Mouse (Mus musculus): ENCODE data around the gene Tas1r1. TPM values are rescaled to one million over a fixed set of nuclear protein-coding genes. Genes with fewer than 3 reads are reported as not detected.
A peak's percentile ranks its signal among the peaks of the same experiment; 100 is the strongest.

The Tas1r1 gene
- polyA plus RNA-seq, 1 experiment from 2014 or later: 2.0 TPM

- H3K4me2 ChIP-seq (ENCODE audit: low read length): no peak overlapping the region
- WGBS: 90% methylated on average over 21 of the region's 21 CpGs
Observed at GRCm38 (mm10) chr4:152020024-152020423, 18.3 kb downstream of the Tas1r1 start.

GRCm38 (mm10) chr4:152019073-152019472, 19.3 kb downstream of the Tas1r1 start:
- no peak overlapping the region for H3K9ac ChIP-seq (ENCODE audit: low read depth, low read length)
- no peaks in the 10 kb centered on the region for H3K27me3 ChIP-seq (replicated peaks; ENCODE audit: control insufficient read depth, insufficient read depth, low read length)
- no peak overlapping the region for H3K4me3 ChIP-seq (ENCODE audit: low read length)
- H3K36me3 ChIP-seq (ENCODE audit: control insufficient read depth, insufficient read depth, low read length): peaks cover 39% of the 10 kb centered on the region
- no peaks in the 10 kb centered on the region; the same call in 1 of the 2 replicates for H3K4me1 ChIP-seq (ENCODE audit: control insufficient read depth, insufficient read depth, low read depth, low read length)
- 89% methylated on average over 6 of the region's 6 CpGs for WGBS
- no peak for ATAC-seq
- no peak overlapping the region for H3K4me2 ChIP-seq (ENCODE audit: low read length)
- H3K27ac ChIP-seq (ENCODE audit: low read depth, low read length): no peak overlapping the region
- no peaks in the 10 kb centered on the region for H3K9me3 ChIP-seq (ENCODE audit: control insufficient read depth, low read length)

More at GRCm38 (mm10) chr4:152020024-152020423, 18.3 kb downstream of the Tas1r1 start:
- H3K4me3 ChIP-seq (ENCODE audit: low read length): no peak overlapping the region
- peaks cover 6% of the 10 kb centered on the region for H3K4me1 ChIP-seq (ENCODE audit: control insufficient read depth, insufficient read depth, low read depth, low read length)
- H3K36me3 ChIP-seq (ENCODE audit: control insufficient read depth, insufficient read depth, low read length): peaks cover 38% of the 10 kb centered on the region
- no peak for ATAC-seq
- H3K9me3 ChIP-seq (ENCODE audit: control insufficient read depth, low read length): no peaks in the 10 kb centered on the region
- no peaks in the 10 kb centered on the region for H3K27me3 ChIP-seq (replicated peaks; ENCODE audit: control insufficient read depth, insufficient read depth, low read length)
- H3K9ac ChIP-seq (ENCODE audit: low read depth, low read length): no peak overlapping the region
- H3K27ac ChIP-seq (ENCODE audit: low read depth, low read length): no peak overlapping the region

- no peak overlapping the region for H3K4me2 ChIP-seq (ENCODE audit: low read length)
- H3K27me3 ChIP-seq (replicated peaks; ENCODE audit: control insufficient read depth, insufficient read depth, low read length): no peaks in the 10 kb centered on the region; the same call in none of the 2 replicates
- peaks cover 11% of the 10 kb centered on the region; the same call in 1 of the 2 replicates for H3K36me3 ChIP-seq (ENCODE audit: control insufficient read depth, insufficient read depth, low read length)
- no peak overlapping the region for H3K9ac ChIP-seq (ENCODE audit: low read depth, low read length)
- ATAC-seq: no peak
- H3K4me1 ChIP-seq (ENCODE audit: control insufficient read depth, insufficient read depth, low read depth, low read length): peaks cover 20% of the 10 kb centered on the region
- no peaks in the 10 kb centered on the region for H3K9me3 ChIP-seq (ENCODE audit: control insufficient read depth, low read length)
- WGBS: 89% methylated on average over 12 of the region's 12 CpGs
- H3K4me3 ChIP-seq (ENCODE audit: low read length): no peak overlapping the region
- H3K27ac ChIP-seq (ENCODE audit: low read depth, low read length): no peak overlapping the region
Observed at GRCm38 (mm10) chr4:152013036-152013813, 25.1 kb downstream of the Tas1r1 start.

- H3K4me2 ChIP-seq (ENCODE audit: low read length): no peak overlapping the region
- no peak for ATAC-seq
- H3K4me1 ChIP-seq (ENCODE audit: control insufficient read depth, insufficient read depth, low read depth, low read length): peaks cover 29% of the 10 kb centered on the region
- peaks cover 11% of the 10 kb centered on the region; the same call in 1 of the 2 replicates for H3K36me3 ChIP-seq (ENCODE audit: control insufficient read depth, insufficient read depth, low read length)
- H3K9ac ChIP-seq (ENCODE audit: low read depth, low read length): no peak overlapping the region
- H3K4me3 ChIP-seq (ENCODE audit: low read length): no peak overlapping the region
- H3K27ac ChIP-seq (ENCODE audit: low read depth, low read length): no peak overlapping the region
- WGBS: 95% methylated on average over 16 of the region's 16 CpGs
- H3K27me3 ChIP-seq (replicated peaks; ENCODE audit: control insufficient read depth, insufficient read depth, low read length): no peaks in the 10 kb centered on the region; the same call in none of the 2 replicates
- H3K9me3 ChIP-seq (ENCODE audit: control insufficient read depth, low read length): no peaks in the 10 kb centered on the region
Observed at GRCm38 (mm10) chr4:152012109-152012508, 26.3 kb downstream of the Tas1r1 start.

- H3K9ac ChIP-seq (ENCODE audit: low read depth, low read length): peak overlapping the region; percentile 74
- H3K4me3 ChIP-seq (ENCODE audit: low read length): peak overlapping the region; percentile 78
- peaks cover 11% of the 10 kb centered on the region; the same call in 1 of the 2 replicates for H3K36me3 ChIP-seq (ENCODE audit: control insufficient read depth, insufficient read depth, low read length)
- H3K27ac ChIP-seq (ENCODE audit: low read depth, low read length): no peak overlapping the region
- H3K4me2 ChIP-seq (ENCODE audit: low read length): peak overlapping the region; percentile 99
- H3K4me1 ChIP-seq (ENCODE audit: control insufficient read depth, insufficient read depth, low read depth, low read length): peaks cover 29% of the 10 kb centered on the region
- no peaks in the 10 kb centered on the region for H3K9me3 ChIP-seq (ENCODE audit: control insufficient read depth, low read length)
- WGBS: 81% methylated on average over 8 of the region's 8 CpGs
- peaks cover 7% of the 10 kb centered on the region for H3K27me3 ChIP-seq (replicated peaks; ENCODE audit: control insufficient read depth, insufficient read depth, low read length)
- ATAC-seq: no peak
Observed at GRCm38 (mm10) chr4:152011171-152011760, 27.1 kb downstream of the Tas1r1 start.

DNA sequence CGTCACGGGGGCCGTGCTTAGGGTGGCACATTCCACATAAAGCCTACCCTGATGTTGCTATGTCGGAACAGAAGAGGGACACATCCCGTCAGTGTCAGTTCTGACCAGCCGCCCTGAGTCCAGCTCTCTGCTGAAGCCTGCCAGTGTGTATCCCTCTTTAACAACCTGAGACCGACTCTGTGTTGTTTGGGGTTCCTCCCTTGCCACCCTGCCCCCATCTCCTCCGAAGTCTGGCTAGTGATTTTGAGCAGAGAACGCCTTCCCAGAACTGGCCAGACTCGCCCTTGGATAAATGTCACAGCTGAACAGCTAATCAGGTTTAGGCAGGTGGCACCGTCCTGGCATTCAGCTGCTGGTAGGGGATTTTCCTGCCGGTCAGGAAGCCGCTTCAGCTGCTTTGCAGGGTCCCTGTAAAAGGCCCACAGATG, 27.6 kb downstream of the Tas1r1 start:
- H3K9ac ChIP-seq (ENCODE audit: low read depth, low read length): peak overlapping the region; percentile 74
- WGBS: 10% methylated on average over 13 of the region's 13 CpGs

DNA sequence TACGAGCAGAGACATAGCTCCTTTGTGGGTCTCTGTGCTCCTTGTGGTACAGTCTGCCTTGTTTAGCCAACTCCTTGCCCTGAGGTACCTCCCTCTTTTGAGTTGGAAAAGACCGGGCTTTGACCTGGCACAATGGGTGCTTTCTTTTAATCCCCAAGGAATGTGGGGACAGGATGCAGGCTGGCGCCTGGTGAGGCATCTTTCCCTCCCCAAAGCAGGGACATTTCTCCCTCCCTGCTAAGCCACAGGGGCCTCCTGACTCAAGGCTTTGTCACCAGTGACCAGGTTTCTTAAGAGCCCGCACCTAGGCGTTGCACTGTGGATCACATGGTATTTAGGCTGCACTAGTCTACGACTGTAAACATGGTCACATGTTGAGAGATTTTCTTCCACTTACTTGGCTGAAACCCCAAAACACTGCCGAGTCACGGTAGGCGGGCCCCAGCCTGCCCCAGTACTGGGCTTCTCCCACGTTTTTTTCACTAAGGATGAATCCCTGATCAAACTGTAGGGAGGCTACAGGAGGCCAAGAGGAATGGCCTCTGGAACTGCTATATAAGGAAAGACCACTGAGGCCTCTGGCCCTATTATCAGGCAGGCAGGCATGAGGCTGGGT, 28.2 kb downstream of the Tas1r1 start:
- H3K9me3 ChIP-seq (ENCODE audit: control insufficient read depth, low read length): no peaks in the 10 kb centered on the region
- H3K27me3 ChIP-seq (replicated peaks; ENCODE audit: control insufficient read depth, insufficient read depth, low read length): peaks cover 8% of the 10 kb centered on the region
- H3K4me3 ChIP-seq (ENCODE audit: low read length): peak overlapping the region; percentile 78
- 2% methylated on average over 10 of the region's 10 CpGs for WGBS
- peak overlapping the region; percentile 99 for H3K4me2 ChIP-seq (ENCODE audit: low read length)
- H3K4me1 ChIP-seq (ENCODE audit: control insufficient read depth, insufficient read depth, low read depth, low read length): peaks cover 29% of the 10 kb centered on the region
- peaks cover 4% of the 10 kb centered on the region; the same call in 1 of the 2 replicates for H3K36me3 ChIP-seq (ENCODE audit: control insufficient read depth, insufficient read depth, low read length)
- 0 out of 2 replicates have a peak, but pooled peaks have one; percentile 10 for ATAC-seq
- no peak overlapping the region for H3K27ac ChIP-seq (ENCODE audit: low read depth, low read length)
- peak overlapping the region; percentile 74 for H3K9ac ChIP-seq (ENCODE audit: low read depth, low read length)

More for the DNA sequence above, 27.6 kb downstream of the Tas1r1 start:
- H3K4me3 ChIP-seq (ENCODE audit: low read length): peak overlapping the region; percentile 78
- no peak for ATAC-seq
- H3K27ac ChIP-seq (ENCODE audit: low read depth, low read length): no peak overlapping the region
- peaks cover 9% of the 10 kb centered on the region; the same call in 1 of the 2 replicates for H3K36me3 ChIP-seq (ENCODE audit: control insufficient read depth, insufficient read depth, low read length)
- H3K9me3 ChIP-seq (ENCODE audit: control insufficient read depth, low read length): no peaks in the 10 kb centered on the region
- peaks cover 8% of the 10 kb centered on the region for H3K27me3 ChIP-seq (replicated peaks; ENCODE audit: control insufficient read depth, insufficient read depth, low read length)
- H3K4me1 ChIP-seq (ENCODE audit: control insufficient read depth, insufficient read depth, low read depth, low read length): peaks cover 29% of the 10 kb centered on the region
- H3K4me2 ChIP-seq (ENCODE audit: low read length): peak overlapping the region; percentile 99

DNA sequence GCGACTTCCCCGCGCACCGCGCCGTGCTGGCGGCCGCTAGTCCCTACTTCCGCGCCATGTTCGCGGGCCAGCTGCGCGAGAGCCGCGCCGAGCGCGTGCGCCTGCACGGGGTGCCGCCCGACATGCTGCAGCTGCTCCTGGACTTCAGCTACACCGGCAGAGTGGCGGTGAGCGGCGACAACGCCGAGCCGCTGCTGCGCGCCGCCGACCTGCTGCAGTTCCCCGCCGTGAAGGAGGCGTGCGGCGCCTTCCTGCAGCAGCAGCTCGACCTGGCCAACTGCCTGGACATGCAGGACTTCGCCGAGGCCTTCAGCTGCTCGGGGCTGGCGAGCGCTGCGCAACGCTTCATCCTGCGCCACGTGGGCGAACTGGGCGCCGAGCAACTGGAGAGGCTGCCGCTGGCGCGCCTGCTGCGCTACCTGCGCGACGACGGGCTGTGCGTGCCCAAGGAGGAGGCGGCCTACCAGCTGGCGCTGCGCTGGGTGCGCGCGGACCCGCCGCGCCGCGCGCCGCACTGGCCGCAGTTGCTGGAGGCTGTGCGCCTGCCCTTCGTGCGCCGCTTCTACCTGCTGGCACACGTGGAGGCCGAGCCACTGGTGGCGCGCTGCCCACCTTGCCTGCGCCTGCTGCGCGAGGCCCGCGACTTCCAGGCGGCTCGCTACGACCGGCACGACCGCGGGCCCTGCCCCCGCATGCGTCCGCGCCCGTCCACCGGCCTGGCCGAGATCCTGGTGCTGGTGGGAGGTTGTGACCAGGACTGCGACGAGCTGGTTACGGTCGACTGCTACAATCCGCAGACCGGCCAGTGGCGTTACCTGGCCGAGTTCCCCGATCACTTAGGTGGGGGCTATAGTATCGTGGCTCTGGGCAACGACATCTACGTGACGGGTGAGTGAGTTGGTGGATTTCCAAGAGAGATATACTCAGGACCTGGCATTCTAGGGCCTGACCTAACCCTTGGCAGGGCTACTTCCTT, 29.0 kb downstream of the Tas1r1 start:
- no peaks in the 10 kb centered on the region for H3K36me3 ChIP-seq (ENCODE audit: control insufficient read depth, insufficient read depth, low read length)
- no peaks in the 10 kb centered on the region for H3K9me3 ChIP-seq (ENCODE audit: control insufficient read depth, low read length)
- H3K4me3 ChIP-seq (ENCODE audit: low read length): peak overlapping the region; percentile 78
- WGBS: under 1% methylated on average over 79 of the region's 115 CpGs
- peak overlapping the region; percentile 74 for H3K9ac ChIP-seq (ENCODE audit: low read depth, low read length)
- H3K27me3 ChIP-seq (replicated peaks; ENCODE audit: control insufficient read depth, insufficient read depth, low read length): peaks cover 8% of the 10 kb centered on the region
- peak overlapping the region; percentile 82 for H3K27ac ChIP-seq (ENCODE audit: low read depth, low read length)
- peaks cover 29% of the 10 kb centered on the region for H3K4me1 ChIP-seq (ENCODE audit: control insufficient read depth, insufficient read depth, low read depth, low read length)
- peak overlapping the region; percentile 99 for H3K4me2 ChIP-seq (ENCODE audit: low read length)
- ATAC-seq: peak; percentile 77

Data from hindbrain, embryonic 16.5 days (tissue).